Mouse (Mus musculus) CH12.LX (cell line): Measurements from ENCODE around the gene Podnl1. TPM values are rescaled to one million over a fixed set of nuclear protein-coding genes. Genes with fewer than 3 reads are reported as not detected.

Experiments used
- DNase-seq: peaks from one replicate; pipeline ENCODE4 v3.0.0-alpha.2; 2013; ENCODE audit errors: extremely low read depth
- H3K27ac ChIP-seq: 2 replicates; pipeline ENCODE4 v1.5.1; 2012; ENCODE audit warnings: low read depth, mild to moderate bottlenecking, control low read depth, moderate library complexity; ENCODE audit not compliant: insufficient read depth
- H3K27me3 ChIP-seq: replicated peaks from 2 replicates; pipeline ENCODE3; 2012; ENCODE audit warnings: inconsistent platforms
- H3K36me3 ChIP-seq, 2 experiments: replicated peaks in 1 of 2; 2 replicates each; pipeline versions ENCODE3 to v1.6.1; 2012; ENCODE audit warnings: inconsistent platforms in 1 of 2, low read length in 1 of 2, mild to moderate bottlenecking in 1 of 2, mixed read lengths in 1 of 2, moderate library complexity in 1 of 2; ENCODE audit not compliant: control insufficient read depth in 1 of 2, insufficient read depth in 1 of 2
- H3K4me1 ChIP-seq, 2 experiments: 2 replicates each; pipeline ENCODE4 v1.6.1; 2012; ENCODE audit warnings: inconsistent platforms in 1 of 2, moderate library complexity in 1 of 2; ENCODE audit not compliant: insufficient read depth in 2 of 2, control insufficient read depth in 1 of 2
- H3K4me2 ChIP-seq: 2 replicates; pipeline ENCODE4 v1.6.1; 2012; ENCODE audit warnings: low read depth, mild to moderate bottlenecking, control low read depth; ENCODE audit not compliant: poor library complexity, insufficient read depth, severe bottlenecking
- H3K4me3 ChIP-seq, 3 experiments: fragments of 150-350 bp in 1 of 3; sonication (generic) in 1 of 3; replicated peaks in 1 of 3; 2 replicates each; pipeline versions ENCODE3 to v1.5.1; 2011 to 2012; ENCODE audit warnings: low read depth in 2 of 3, low read length in 2 of 3, mild to moderate bottlenecking in 2 of 3, moderate library complexity in 2 of 3, control low read depth in 1 of 3, improper control_type of control experiment in 1 of 3, inconsistent platforms in 1 of 3, mixed read lengths in 1 of 3; ENCODE audit not compliant: poor library complexity in 1 of 3
- H3K79me2 ChIP-seq: replicated peaks from 2 replicates; pipeline ENCODE4 v1.6.1; 2012; ENCODE audit warnings: mild to moderate bottlenecking, moderate library complexity; ENCODE audit not compliant: control insufficient read depth, poor library complexity, insufficient read depth, severe bottlenecking; ENCODE audit errors: extremely low read depth
- H3K9ac ChIP-seq: 2 replicates; pipeline ENCODE4 v1.6.1; 2012; ENCODE audit warnings: low read depth, mild to moderate bottlenecking, control low read depth, moderate library complexity; ENCODE audit not compliant: insufficient read depth
- H3K9me3 ChIP-seq: replicated peaks from 2 replicates; pipeline ENCODE3; 2012; ENCODE audit warnings: low read length, inconsistent platforms, mixed read lengths
- BHLHE40 ChIP-seq: IDR thresholded peaks from 2 replicates; pipeline ENCODE4 v1.6.1; 2011; ENCODE audit warnings: mild to moderate bottlenecking, low read depth, low read length, improper control_type of control experiment
- CHD1 ChIP-seq: IDR thresholded peaks from 2 replicates; pipeline ENCODE4 v1.6.1; 2012; ENCODE audit warnings: low read depth, low read length, improper control_type of control experiment, inconsistent platforms
- CHD2 ChIP-seq: IDR thresholded peaks from 2 replicates; pipeline ENCODE4 v1.6.1; 2011; ENCODE audit warnings: low read length, improper control_type of control experiment
- CTCF ChIP-seq, 2 experiments: IDR thresholded peaks in 1 of 2; conservative IDR thresholded peaks in 1 of 2; 2 replicates each; pipeline ENCODE4 v1.5.1; 2011 to 2012; ENCODE audit warnings: low read depth in 2 of 2, low read length in 2 of 2, improper control_type of control experiment in 1 of 2, inconsistent platforms in 1 of 2, mild to moderate bottlenecking in 1 of 2, moderate library complexity in 1 of 2
- E2F4 ChIP-seq: IDR thresholded peaks from 2 replicates; pipeline ENCODE4 v1.6.1; 2011; ENCODE audit warnings: low read depth, low read length, improper control_type of control experiment; ENCODE audit not compliant: insufficient replicate concordance
- EP300 ChIP-seq: IDR thresholded peaks from 2 replicates; pipeline ENCODE4 v1.6.1; 2011; ENCODE audit warnings: low read length, improper control_type of control experiment
- ETS1 ChIP-seq: conservative IDR thresholded peaks from 2 replicates; pipeline ENCODE4 v1.6.1; 2012; ENCODE audit warnings: low read depth, mild to moderate bottlenecking, inconsistent platforms, low read length, improper control_type of control experiment, moderate library complexity
- GABPA ChIP-seq: IDR thresholded peaks from 2 replicates; pipeline ENCODE4 v1.6.1; 2012; ENCODE audit warnings: low read depth, low read length, improper control_type of control experiment, inconsistent platforms; ENCODE audit not compliant: insufficient replicate concordance
- HCFC1 ChIP-seq: IDR thresholded peaks from 2 replicates; pipeline ENCODE4 v1.6.1; 2012; ENCODE audit warnings: low read depth, mild to moderate bottlenecking, inconsistent platforms, low read length, improper control_type of control experiment
- IRF4 ChIP-seq: IDR thresholded peaks from 2 replicates; pipeline ENCODE4 v1.6.1; 2014; ENCODE audit warnings: low read depth, mild to moderate bottlenecking, inconsistent platforms, low read length, improper control_type of control experiment
- JUND ChIP-seq: conservative IDR thresholded peaks from 2 replicates; pipeline ENCODE4 v1.6.1; 2011; ENCODE audit warnings: low read depth, low read length, improper control_type of control experiment
- MAFK ChIP-seq: IDR thresholded peaks from 2 replicates; pipeline ENCODE4 v1.6.1; 2011; ENCODE audit warnings: low read length, improper control_type of control experiment; ENCODE audit not compliant: insufficient replicate concordance
- MAX ChIP-seq: IDR thresholded peaks from 2 replicates; pipeline ENCODE4 v1.6.1; 2011; ENCODE audit warnings: low read length, improper control_type of control experiment
- MEF2A ChIP-seq: IDR thresholded peaks from 2 replicates; pipeline ENCODE4 v1.6.1; 2014; ENCODE audit warnings: low read depth, mild to moderate bottlenecking, inconsistent platforms, low read length, improper control_type of control experiment, borderline replicate concordance
- MXI1 ChIP-seq: IDR thresholded peaks from 2 replicates; pipeline ENCODE4 v1.6.1; 2011; ENCODE audit warnings: mild to moderate bottlenecking, low read depth, low read length, improper control_type of control experiment
- MYC ChIP-seq: IDR thresholded peaks from 2 replicates; pipeline ENCODE4 v1.6.1; 2011; ENCODE audit warnings: low read depth, mild to moderate bottlenecking, improper control_type of control experiment, low read length
- NRF1 ChIP-seq: IDR thresholded peaks from 2 replicates; pipeline ENCODE4 v1.6.1; 2014; ENCODE audit warnings: low read depth, mild to moderate bottlenecking, inconsistent platforms, low read length, improper control_type of control experiment, moderate library complexity
- PAX5 ChIP-seq: IDR thresholded peaks from 2 replicates; pipeline ENCODE4 v1.6.1; 2012; ENCODE audit warnings: low read length, inconsistent platforms, mixed read lengths
- POLR2A ChIP-seq: IDR thresholded peaks from 2 replicates; pipeline ENCODE4 v1.6.1; 2011; ENCODE audit warnings: low read depth, mild to moderate bottlenecking, improper control_type of control experiment, low read length
- POLR2AphosphoS2 ChIP-seq: IDR thresholded peaks from 2 replicates; pipeline ENCODE4 v1.6.1; 2011; ENCODE audit warnings: low read depth, low read length, improper control_type of control experiment
- RAD21 ChIP-seq: IDR thresholded peaks from 2 replicates; pipeline ENCODE4 v1.6.1; 2011; ENCODE audit warnings: low read depth, mild to moderate bottlenecking, low read length, improper control_type of control experiment, moderate library complexity
- RCOR1 ChIP-seq: conservative IDR thresholded peaks from 2 replicates; pipeline ENCODE4 v1.6.1; 2012; ENCODE audit warnings: low read depth, mild to moderate bottlenecking, inconsistent platforms, low read length, improper control_type of control experiment
- SIN3A ChIP-seq: IDR thresholded peaks from 2 replicates; pipeline ENCODE4 v1.6.1; 2012; ENCODE audit warnings: low read length, improper control_type of control experiment, inconsistent platforms
- SMC3 ChIP-seq: IDR thresholded peaks from 2 replicates; pipeline ENCODE4 v1.6.1; 2011; ENCODE audit warnings: low read depth, low read length, improper control_type of control experiment
- TBP ChIP-seq: conservative IDR thresholded peaks from 2 replicates; pipeline ENCODE4 v1.6.1; 2011; ENCODE audit warnings: low read depth, low read length, improper control_type of control experiment
- TCF12 ChIP-seq: IDR thresholded peaks from 2 replicates; pipeline ENCODE4 v1.6.1; 2014; ENCODE audit warnings: low read depth, mild to moderate bottlenecking, inconsistent platforms, low read length, improper control_type of control experiment
- UBTF ChIP-seq: IDR thresholded peaks from 2 replicates; pipeline ENCODE4 v1.6.1; 2012; ENCODE audit warnings: low read depth, mild to moderate bottlenecking, inconsistent platforms, low read length, improper control_type of control experiment, moderate library complexity
- USF2 ChIP-seq: conservative IDR thresholded peaks from 2 replicates; pipeline ENCODE4 v1.6.1; 2011; ENCODE audit warnings: low read depth, low read length, improper control_type of control experiment
- ZC3H11A ChIP-seq: IDR thresholded peaks from 2 replicates; pipeline ENCODE4 v1.6.1; 2012; ENCODE audit warnings: low read depth, mild to moderate bottlenecking, inconsistent platforms, low read length, improper control_type of control experiment
- ZKSCAN1 ChIP-seq: IDR thresholded peaks from 2 replicates; pipeline ENCODE4 v1.6.1; 2012; ENCODE audit warnings: low read depth, inconsistent platforms, low read length, improper control_type of control experiment, borderline replicate concordance
- ZMIZ1 ChIP-seq: IDR thresholded peaks from 2 replicates; pipeline ENCODE4 v1.6.1; 2012; ENCODE audit warnings: low read depth, mild to moderate bottlenecking, inconsistent platforms, low read length, improper control_type of control experiment
- dilution Hi-C: fragments of 300-500 bp; cut with MboI; formaldehyde crosslinking; loops from 2 replicates; pipeline ENCODE4 v1.14.3; 2020; ENCODE audit warnings: low sequenced_read_pairs; ENCODE audit not compliant: extremely low pct_unique_long_range_greater_than_20kb, extremely low pct_ligation_motif_present
- in situ Hi-C: fragments of 300-500 bp; cut with MboI; formaldehyde crosslinking; loops from 3 replicates; pipeline ENCODE4 v1.14.3; 2019; ENCODE audit warnings: low sequenced_read_pairs, low pct_ligation_motif_present, low pct_unique_long_range_greater_than_20kb, mixed read lengths
- polyA plus RNA-seq: library from polyadenylated mRNA; unstranded; fragments of >175 nt; gene quantifications from 2 replicates; pipeline ENCODE4 v1.2.1, GENCODE M21; 2012; ENCODE audit warnings: low read depth; ENCODE audit not compliant: insufficient read length
- total RNA-seq, 2 experiments: library from RNA; depleted of rRNA; stranded (reverse); fragments of 300-350 nt in 1 of 2; fragments of >200 nt in 1 of 2; gene quantifications; 2 replicates each; pipeline ENCODE4 v1.2.3; 2012 to 2014

Gene Podnl1
- total and polyA plus RNA-seq, 3 experiments: 0.98 to 2.8 (median 2.0) TPM

DNA sequence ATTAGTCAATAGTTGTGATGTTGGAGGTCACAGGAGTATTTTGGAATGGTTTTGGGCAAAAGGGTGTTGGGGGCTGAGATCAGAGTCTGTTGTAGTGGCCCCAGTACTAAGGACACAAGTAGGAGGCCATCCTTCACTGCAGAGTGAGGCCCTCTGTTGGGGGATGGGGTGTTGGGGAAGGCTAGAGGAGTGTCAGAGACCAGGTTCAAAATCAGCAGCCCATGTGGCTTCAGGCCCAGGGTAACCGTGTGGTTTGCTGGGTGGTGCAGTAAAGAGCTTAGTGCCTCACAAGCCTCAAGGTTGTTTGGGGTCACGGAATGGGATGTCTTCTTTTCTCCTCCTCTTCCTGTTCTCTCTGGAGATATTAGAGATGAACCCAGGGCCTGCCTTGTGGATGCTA is 953 bp downstream of the Podnl1 start:
- dilution Hi-C loops: no loop called here
- peak; percentile 58 for DNase-seq
- TF ChIP-seq SIN3A (no peak), BHLHE40 (no peak), ZKSCAN1 (no peak), CHD2 (peak; percentile 57; the same call in 1 of the 2 replicates), MYC (no peak), UBTF (no peak), JUND (no peak)
- Histone ChIP-seq H3K36me3 (peaks cover under 1 to 28% of the 10 kb centered on the region in 2 experiments), H3K27ac (peak overlapping the region; percentile 43; the same call in 1 of the 2 replicates), H3K9me3 (no peaks in the 10 kb centered on the region), H3K27me3 (no peaks in the 10 kb centered on the region), H3K9ac (no peak overlapping the region), H3K4me3 (peak overlapping the region in 1 of 3 experiments; percentile 30), H3K4me2 (no peak overlapping the region), H3K79me2 (no peaks in the 10 kb centered on the region), H3K4me1 (peaks cover 27 to 39% of the 10 kb centered on the region in 2 experiments)
- in situ Hi-C loops: no loop called here

- Histone ChIP-seq H3K9ac (no peak overlapping the region), H3K27ac (peak overlapping the region; percentile 43), H3K36me3 (peaks cover 4 to 34% of the 10 kb centered on the region in 2 experiments), H3K4me2 (peak overlapping the region; percentile 30), H3K9me3 (no peaks in the 10 kb centered on the region), H3K27me3 (no peaks in the 10 kb centered on the region), H3K4me1 (peaks cover 27 to 45% of the 10 kb centered on the region in 2 experiments), H3K4me3 (peak overlapping the region in 1 of 3 experiments; percentile 17), H3K79me2 (no peaks in the 10 kb centered on the region)
- in situ Hi-C loops: no loop called here
- DNase-seq: peak; percentile 80
- dilution Hi-C loops: no loop called here
- TF ChIP-seq ETS1 (peak; percentile 48), CTCF (conservative IDR thresholded peaks at IDR 0.05 in 1 of 2, IDR thresholded peaks at IDR 0.05 in 1 of 2; ENCODE audit: low read depth in 2 of 2, low read length in 2 of 2) (no peak), TCF12 (no peak; the same call in 1 of the 2 replicates), RAD21 (no peak; the same call in 1 of the 2 replicates), MAFK (peak; percentile 54; the same call in 1 of the 2 replicates), MEF2A (no peak; the same call in 1 of the 2 replicates), ZKSCAN1 (no peak), POLR2AphosphoS2 (no peak), CHD2 (peak; percentile 36), ZC3H11A (no peak), SIN3A (0 out of 2 replicates have a peak, but pooled peaks have one; percentile 51), CHD1 (no peak), MXI1 (no peak), ZMIZ1 (0 out of 2 replicates have a peak, but pooled peaks have one; percentile 44), IRF4 (peak; percentile 21; the same call in 1 of the 2 replicates), SMC3 (no peak), PAX5 (no peak), EP300 (no peak; the same call in 1 of the 2 replicates), E2F4 (no peak), RCOR1 (no peak), TBP (no peak), NRF1 (no peak), POLR2A (no peak), HCFC1 (no peak), BHLHE40 (peak; percentile 22; the same call in 1 of the 2 replicates), USF2 (no peak), MAX (no peak), GABPA (no peak)
Observed at GRCm38 (mm10) chr8:84127202-84127901, 1.6 kb downstream of the Podnl1 start.
